ENCODE assay signal across 11 mouse cellular contexts in the genomic region with DNA sequence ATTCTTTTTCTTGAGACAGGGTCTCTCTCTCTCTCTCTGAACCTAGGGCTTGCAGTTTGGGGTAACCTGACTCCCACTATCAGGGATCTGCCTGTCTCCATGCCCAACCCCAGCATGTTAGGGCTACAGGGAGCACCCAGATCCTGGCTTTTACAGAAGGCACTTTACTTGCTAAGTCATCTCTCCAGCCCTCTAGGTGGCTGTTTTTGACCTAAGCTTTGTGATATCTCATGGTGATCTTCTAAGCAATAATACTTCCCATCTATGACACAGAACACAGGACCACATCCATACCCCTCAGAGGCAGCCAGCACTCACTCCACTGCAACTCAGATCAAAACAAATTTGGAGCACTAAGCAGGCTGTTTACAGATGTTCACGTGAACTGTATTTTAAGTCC.
DNase-seq lines count a peak whose midpoint lies in the region; ATAC-seq lines count a peak whose summit lies in the region.
"Had no signal": no experiment of that assay in that cellular context is flagged by ENCODE, and none has a peak within 500 bp of the region (broad histone marks: within the 10 kb centered on the region; RNA-seq: fewer than 3 reads in every experiment).

No protein-coding gene starts in this region.

- H3K27me3 ChIP-seq in heart, embryonic 15.5 days: no peaks in the 10 kb centered on the region
- no peaks in the 10 kb centered on the region for H3K27me3 ChIP-seq in lung, embryonic 16.5 days (ENCODE audit: control insufficient read depth, insufficient read depth, low read depth, low read length)
- no peaks in the 10 kb centered on the region for H3K27me3 ChIP-seq in intestine, embryonic 14.5 days (replicated peaks; ENCODE audit: control insufficient read depth, insufficient read depth, low read length)
- H3K27me3 ChIP-seq in stomach, embryonic 15.5 days (replicated peaks): no peaks in the 10 kb centered on the region
- H3K27me3 ChIP-seq: CH12.LX; neural tube, embryonic 12.5 days had no signal

- intact Hi-C loops in heart, postnatal 10 days (cut with DNase I): loop anchor here (2.0 to 10.0 kb wide), 2 partner anchors 23 to 513 kb away; a partner anchor contains a TSS

- H3K4me3 ChIP-seq in heart, embryonic 15.5 days: no peak overlapping the region
- H3K4me3 ChIP-seq in lung, embryonic 16.5 days (ENCODE audit: low read length): no peak overlapping the region; the same call in 1 of the 2 replicates
- H3K4me3 ChIP-seq in intestine, embryonic 14.5 days (ENCODE audit: low read depth, low read length): no peak overlapping the region
- 0 out of 2 replicates have a peak overlapping the region, but pooled peaks have one; percentile 69 for H3K4me3 ChIP-seq in stomach, embryonic 15.5 days (replicated peaks)
- H3K4me3 ChIP-seq: neural tube, embryonic 12.5 days had no signal

- no peak overlapping the region for H3K9ac ChIP-seq in heart, embryonic 15.5 days
- peak overlapping the region; percentile 25; the same call in 1 of the 2 replicates for H3K9ac ChIP-seq in lung, embryonic 16.5 days (ENCODE audit: low read length)
- no peak overlapping the region; the same call in 1 of the 2 replicates for H3K9ac ChIP-seq in intestine, embryonic 14.5 days (ENCODE audit: low read length)
- H3K9ac ChIP-seq in stomach, embryonic 15.5 days: no peak overlapping the region
- H3K9ac ChIP-seq: neural tube, embryonic 12.5 days had no signal

- H3K27ac ChIP-seq in heart, embryonic 15.5 days: peak overlapping the region; percentile 98
- peak overlapping the region; percentile 99 for H3K27ac ChIP-seq in lung, embryonic 16.5 days (ENCODE audit: low read length)
- H3K27ac ChIP-seq in intestine, embryonic 14.5 days (ENCODE audit: low read depth): peak overlapping the region; percentile 97
- peak overlapping the region; percentile 96 for H3K27ac ChIP-seq in stomach, embryonic 15.5 days
- H3K27ac ChIP-seq: neural tube, embryonic 12.5 days had no signal

- no peaks in the 10 kb centered on the region for H3K36me3 ChIP-seq in heart, embryonic 15.5 days
- no peaks in the 10 kb centered on the region for H3K36me3 ChIP-seq in lung, embryonic 16.5 days (ENCODE audit: control insufficient read depth, insufficient read depth, low read length)
- H3K36me3 ChIP-seq in intestine, embryonic 14.5 days (ENCODE audit: control insufficient read depth, insufficient read depth, low read length): no peaks in the 10 kb centered on the region
- H3K36me3 ChIP-seq in stomach, embryonic 15.5 days: no peaks in the 10 kb centered on the region
- H3K36me3 ChIP-seq: neural tube, embryonic 12.5 days had no signal

- ATAC-seq in heart, embryonic 15.5 days (replicated peaks; ENCODE audit: insufficient number of reproducible peaks, insufficient read depth, low FRiP score, low read depth): no peak
- ATAC-seq in lung, embryonic 16.5 days (ENCODE audit: low read depth): no peak
- no peak for ATAC-seq in intestine, embryonic 14.5 days (replicated peaks; ENCODE audit: low FRiP score, low TSS enrichment, low read depth)
- ATAC-seq in stomach, embryonic 15.5 days (ENCODE audit: insufficient read depth, low FRiP score, low read depth): no peak

- H3K9me3 ChIP-seq in heart, embryonic 15.5 days (replicated peaks): no peaks in the 10 kb centered on the region
- no peaks in the 10 kb centered on the region for H3K9me3 ChIP-seq in lung, embryonic 16.5 days (ENCODE audit: control insufficient read depth, low read length)
- no peaks in the 10 kb centered on the region for H3K9me3 ChIP-seq in intestine, embryonic 14.5 days (ENCODE audit: control insufficient read depth, low read length)
- H3K9me3 ChIP-seq in stomach, embryonic 15.5 days: no peaks in the 10 kb centered on the region
- H3K9me3 ChIP-seq: neural tube, embryonic 12.5 days had no signal

- H3K4me2 ChIP-seq in heart, embryonic 15.5 days: peak overlapping the region; percentile 87
- H3K4me2 ChIP-seq in lung, embryonic 16.5 days (ENCODE audit: low read depth, low read length): peak overlapping the region; percentile 95
- peak overlapping the region; percentile 76 for H3K4me2 ChIP-seq in intestine, embryonic 14.5 days (ENCODE audit: low read length)
- H3K4me2 ChIP-seq in stomach, embryonic 15.5 days: no peak overlapping the region

- no peak for DNase-seq in heart, postnatal 10 days
- no peak for DNase-seq in lung, postnatal 14 days
- DNase-seq in intestine, embryonic 14.5 days (ENCODE audit: low spot score): no peak
- no peak for DNase-seq in embryo, embryonic 11 days
- DNase-seq in adrenal gland, adult 2 months: no peak
- DNase-seq: cerebellum, postnatal 25 days had no signal

- peaks cover 34% of the 10 kb centered on the region for H3K4me1 ChIP-seq in heart, embryonic 15.5 days (replicated peaks)
- peaks cover 32% of the 10 kb centered on the region; the same call in 1 of the 2 replicates for H3K4me1 ChIP-seq in lung, embryonic 16.5 days (replicated peaks; ENCODE audit: control insufficient read depth, insufficient read depth, low read length)
- H3K4me1 ChIP-seq in intestine, embryonic 14.5 days (replicated peaks; ENCODE audit: control insufficient read depth, insufficient read depth, low read length): peaks cover 17% of the 10 kb centered on the region; the same call in 1 of the 2 replicates
- H3K4me1 ChIP-seq in stomach, embryonic 15.5 days: peaks cover 20% of the 10 kb centered on the region

- 58% methylated on average over 1 of the region's 1 CpGs for WGBS in heart, embryonic 15.5 days
- WGBS in lung, embryonic 16.5 days: 34% methylated on average over 1 of the region's 1 CpGs
- 19% methylated on average over 1 of the region's 1 CpGs for WGBS in intestine, embryonic 14.5 days
- 54% methylated on average over 1 of the region's 1 CpGs for WGBS in stomach, embryonic 15.5 days
